18 mouse cellular contexts compared by ENCODE assay signal in the genomic region with DNA sequence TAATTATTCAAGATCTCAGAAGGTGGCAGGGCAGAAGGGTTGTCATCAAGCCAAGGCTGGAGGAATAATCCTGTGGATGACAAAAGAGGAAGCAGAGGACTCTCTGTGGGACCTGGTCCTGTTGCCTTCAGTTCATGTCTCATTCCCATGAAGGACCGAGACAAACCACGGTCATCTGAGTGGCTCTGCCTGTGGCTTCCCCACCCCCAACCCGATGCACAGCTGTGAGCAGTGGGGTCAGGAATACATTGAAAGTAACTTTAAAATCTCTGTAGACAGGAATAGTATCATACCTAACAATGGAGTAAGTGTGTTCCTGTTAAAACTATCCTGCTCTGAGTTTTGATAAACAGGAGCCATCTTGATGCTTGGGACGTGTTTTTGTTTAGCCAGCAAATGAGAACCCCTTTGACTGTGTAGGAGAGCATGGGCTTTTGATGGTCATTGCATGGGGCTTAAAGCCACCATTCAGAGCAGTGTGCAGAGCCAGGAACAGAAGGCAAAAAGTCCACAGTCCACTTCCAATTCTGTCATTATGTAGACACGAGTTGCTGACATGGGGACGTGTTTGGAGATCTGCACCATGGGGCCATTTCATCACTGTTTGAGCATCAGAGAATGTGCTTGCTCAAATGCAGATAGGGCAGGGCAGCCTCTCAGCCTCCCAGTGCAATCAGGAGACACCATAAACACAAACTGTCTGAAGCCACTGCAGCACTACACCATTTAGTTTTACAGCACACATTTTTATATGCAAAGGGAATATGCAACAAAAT.
DNase-seq lines count a peak whose midpoint lies in the region; ATAC-seq and TF ChIP-seq lines count a peak whose summit lies in the region.
"Had no signal": no experiment of that assay in that cellular context is flagged by ENCODE, and none has a peak within 500 bp of the region (broad histone marks: within the 10 kb centered on the region; RNA-seq: fewer than 3 reads in every experiment).

No protein-coding gene starts in this region.

- peak overlapping the region; percentile 67 for H3K27ac ChIP-seq in heart, embryonic 13.5 days (replicated peaks)
- H3K27ac ChIP-seq in heart, adult 2 months = no peak overlapping the region
- peak overlapping the region; percentile 43; the same call in 1 of the 2 replicates for H3K27ac ChIP-seq in heart, postnatal 0 days (ENCODE audit: low read depth)
- no peak overlapping the region for H3K27ac ChIP-seq in lung, postnatal 0 days (ENCODE audit: low read length)
- no peak overlapping the region for H3K27ac ChIP-seq in embryonic facial prominence, embryonic 10.5 days (replicated peaks)
- H3K27ac ChIP-seq: embryonic facial prominence, embryonic 13.5 days; forebrain, embryonic 12.5 days; hindbrain, embryonic 12.5 days had no signal

- H3K9me3 ChIP-seq in heart, embryonic 13.5 days = no peaks in the 10 kb centered on the region
- no peaks in the 10 kb centered on the region for H3K9me3 ChIP-seq in heart, postnatal 0 days (replicated peaks; ENCODE audit: control insufficient read depth, low read length)
- no peaks in the 10 kb centered on the region for H3K9me3 ChIP-seq in lung, postnatal 0 days (ENCODE audit: low read length)
- H3K9me3 ChIP-seq in embryonic facial prominence, embryonic 10.5 days = no peaks in the 10 kb centered on the region
- H3K9me3 ChIP-seq: embryonic facial prominence, embryonic 13.5 days; forebrain, embryonic 12.5 days; hindbrain, embryonic 12.5 days had no signal

- H3K4me3 ChIP-seq in heart, embryonic 13.5 days = no peak overlapping the region
- no peak overlapping the region for H3K4me3 ChIP-seq in heart, adult 2 months
- no peak overlapping the region for H3K4me3 ChIP-seq in heart, postnatal 0 days (ENCODE audit: low read depth, low read length)
- no peak overlapping the region for H3K4me3 ChIP-seq in lung, postnatal 0 days (ENCODE audit: low read depth, low read length)
- no peak overlapping the region for H3K4me3 ChIP-seq in embryonic facial prominence, embryonic 10.5 days
- H3K4me3 ChIP-seq: embryonic facial prominence, embryonic 13.5 days; forebrain, embryonic 12.5 days; hindbrain, embryonic 12.5 days had no signal

- no peak for DNase-seq in heart, adult 2 months
- DNase-seq in heart, postnatal 0 days (ENCODE audit: low spot score) = no peak
- no peak for DNase-seq in heart, adult 9 months (ENCODE audit: low spot score in 2 of 2)
- peak; percentile 35 for DNase-seq in lung, postnatal 0 days (ENCODE audit: low spot score)
- no peak for DNase-seq in lung, postnatal 14 days
- DNase-seq in embryonic facial prominence, embryonic 10.5 days (ENCODE audit: low spot score) = no peak
- DNase-seq: adrenal gland, adult 2 months; adrenal gland, postnatal 25 days; gastrocnemius, postnatal 10 days; heart, postnatal 36 days had no signal

- no peaks in the 10 kb centered on the region for H3K27me3 ChIP-seq in heart, embryonic 13.5 days (replicated peaks)
- no peaks in the 10 kb centered on the region for H3K27me3 ChIP-seq in heart, adult 2 months (ENCODE audit: control insufficient read depth, insufficient read depth, low read length)
- no peaks in the 10 kb centered on the region for H3K27me3 ChIP-seq in heart, postnatal 0 days (ENCODE audit: control insufficient read depth, insufficient read depth, low read length)
- H3K27me3 ChIP-seq in lung, postnatal 0 days (replicated peaks; ENCODE audit: insufficient read depth, low read length) = no peaks in the 10 kb centered on the region
- H3K27me3 ChIP-seq in embryonic facial prominence, embryonic 10.5 days (replicated peaks; ENCODE audit: low read depth, poor library complexity, severe bottlenecking) = no peaks in the 10 kb centered on the region
- H3K27me3 ChIP-seq: embryonic facial prominence, embryonic 13.5 days; forebrain, embryonic 12.5 days; hindbrain, embryonic 12.5 days had no signal

- no peak overlapping the region for H3K4me2 ChIP-seq in heart, embryonic 13.5 days
- H3K4me2 ChIP-seq in heart, postnatal 0 days (ENCODE audit: low read depth, low read length) = no peak overlapping the region
- H3K4me2 ChIP-seq in lung, postnatal 0 days (replicated peaks; ENCODE audit: low read depth, low read length) = no peak overlapping the region
- H3K4me2 ChIP-seq: embryonic facial prominence, embryonic 13.5 days; forebrain, embryonic 12.5 days; hindbrain, embryonic 12.5 days had no signal

- H3K79me2 ChIP-seq in heart, adult 2 months (replicated peaks; ENCODE audit: control insufficient read depth, insufficient read depth, low read length) = no peaks in the 10 kb centered on the region

- no peak overlapping the region for H3K9ac ChIP-seq in heart, embryonic 13.5 days
- no peak overlapping the region for H3K9ac ChIP-seq in heart, adult 2 months (ENCODE audit: low read depth, low read length)
- no peak overlapping the region for H3K9ac ChIP-seq in heart, postnatal 0 days (replicated peaks; ENCODE audit: low read depth, low read length)
- no peak overlapping the region for H3K9ac ChIP-seq in lung, postnatal 0 days (replicated peaks; ENCODE audit: low read depth)
- H3K9ac ChIP-seq: embryonic facial prominence, embryonic 13.5 days; forebrain, embryonic 12.5 days; hindbrain, embryonic 12.5 days had no signal

- TF ChIP-seq EP300 in heart, adult 2 months (IDR thresholded peaks at IDR 0.05; ENCODE audit: insufficient read depth, low read depth, low read length) = no peak
- no peak for TF ChIP-seq EP300 in heart, postnatal 0 days (IDR thresholded peaks at IDR 0.05; ENCODE audit: low read depth)
- TF ChIP-seq EP300 in lung, postnatal 0 days (IDR thresholded peaks at IDR 0.05) = no peak

- 60% methylated on average over 6 of the region's 6 CpGs for WGBS in heart, embryonic 13.5 days
- 72% methylated on average over 6 of the region's 6 CpGs for WGBS in heart, adult 2 months
- 51% methylated on average over 6 of the region's 6 CpGs for WGBS in heart, postnatal 0 days
- WGBS in lung, postnatal 0 days = 79% methylated on average over 6 of the region's 6 CpGs
- 90% methylated on average over 6 of the region's 6 CpGs for WGBS in embryonic facial prominence, embryonic 10.5 days

- TF ChIP-seq POLR2A in heart, adult 2 months (IDR thresholded peaks at IDR 0.05; ENCODE audit: insufficient read depth, low read depth, low read length) = no peak

- ATAC-seq in heart, embryonic 13.5 days (ENCODE audit: extremely low read depth, insufficient number of reproducible peaks, low FRiP score, low TSS enrichment) = no peak
- peak; percentile 59 for ATAC-seq in heart, postnatal 0 days (ENCODE audit: insufficient read depth, low read depth)
- ATAC-seq in lung, postnatal 0 days = no peak
- 0 out of 4 replicates have a peak, but pooled peaks have one; percentile 7 to 17 for ATAC-seq in hematopoietic stem cell, adult 5-6 weeks (replicated peaks in 1 of 2; ENCODE audit: insufficient read depth in 1 of 2, low FRiP score in 2 of 2, low TSS enrichment in 1 of 2, low read depth in 1 of 2, poor library complexity in 2 of 2, severe bottlenecking in 2 of 2)
- ATAC-seq: hindbrain, embryonic 16.5 days; inflammation-experienced regulatory T-cells, adult 6 months; intestine, postnatal 0 days had no signal

- no peak for TF ChIP-seq CTCF in heart, adult 2 months (IDR thresholded peaks at IDR 0.05)
- no peak for TF ChIP-seq CTCF in heart, postnatal 0 days (IDR thresholded peaks at IDR 0.05; ENCODE audit: low read depth)
- no peak for TF ChIP-seq CTCF in lung, postnatal 0 days (IDR thresholded peaks at IDR 0.05)

- intact Hi-C loops in heart, adult 2 months (cut with DNase I) = loop anchor here (5.0 kb wide), 1 partner anchor 443 kb away; no protein-coding TSS in a partner anchor

- no peaks in the 10 kb centered on the region for H3K36me3 ChIP-seq in heart, embryonic 13.5 days
- H3K36me3 ChIP-seq in heart, adult 2 months (ENCODE audit: control insufficient read depth, insufficient read depth, low read length) = no peaks in the 10 kb centered on the region
- no peaks in the 10 kb centered on the region for H3K36me3 ChIP-seq in heart, postnatal 0 days (replicated peaks; ENCODE audit: control insufficient read depth, insufficient read depth, low read length)
- no peaks in the 10 kb centered on the region for H3K36me3 ChIP-seq in lung, postnatal 0 days (ENCODE audit: insufficient read depth, low read length)
- no peaks in the 10 kb centered on the region for H3K36me3 ChIP-seq in embryonic facial prominence, embryonic 10.5 days (replicated peaks)
- H3K36me3 ChIP-seq: embryonic facial prominence, embryonic 13.5 days; forebrain, embryonic 12.5 days; hindbrain, embryonic 12.5 days had no signal

- H3K4me1 ChIP-seq in heart, embryonic 13.5 days = peaks cover 23% of the 10 kb centered on the region
- no peaks in the 10 kb centered on the region for H3K4me1 ChIP-seq in heart, adult 2 months (ENCODE audit: control insufficient read depth, insufficient read depth, low read length)
- peaks cover 15% of the 10 kb centered on the region for H3K4me1 ChIP-seq in heart, postnatal 0 days (ENCODE audit: control insufficient read depth, insufficient read depth)
- H3K4me1 ChIP-seq in lung, postnatal 0 days (ENCODE audit: insufficient read depth, low read depth, low read length) = no peaks in the 10 kb centered on the region
- peaks cover 21% of the 10 kb centered on the region for H3K4me1 ChIP-seq in embryonic facial prominence, embryonic 10.5 days

Comparison
In these comparisons a context has a peak if more than half of its experiments do, and no peak if none do; other contexts are left out.
1. ATAC-seq: peak in heart, postnatal 0 days (single experiment) and hematopoietic stem cell, adult 5-6 weeks (2 of 2); none in heart, embryonic 13.5 days (single experiment) and lung, postnatal 0 days (single experiment).
2. H3K27ac ChIP-seq: peak in heart, embryonic 13.5 days (single experiment) and heart, postnatal 0 days (single experiment); none in heart, adult 2 months (single experiment), lung, postnatal 0 days (single experiment) and embryonic facial prominence, embryonic 10.5 days (single experiment).